Mouse (Mus musculus): Measurements from ENCODE around the gene Gpr18. TPM values are rescaled to one million over a fixed set of nuclear protein-coding genes. Genes with fewer than 3 reads are reported as not detected.

The Gpr18 gene
- polyA plus RNA-seq, 1 experiment from 2014 or later = not detected

GRCm38 (mm10) chr14:121928375-121929137, 13.0 kb upstream of the Gpr18 start:
- H3K27ac ChIP-seq (ENCODE audit: low read length) = peak overlapping the region; percentile 50

DNA sequence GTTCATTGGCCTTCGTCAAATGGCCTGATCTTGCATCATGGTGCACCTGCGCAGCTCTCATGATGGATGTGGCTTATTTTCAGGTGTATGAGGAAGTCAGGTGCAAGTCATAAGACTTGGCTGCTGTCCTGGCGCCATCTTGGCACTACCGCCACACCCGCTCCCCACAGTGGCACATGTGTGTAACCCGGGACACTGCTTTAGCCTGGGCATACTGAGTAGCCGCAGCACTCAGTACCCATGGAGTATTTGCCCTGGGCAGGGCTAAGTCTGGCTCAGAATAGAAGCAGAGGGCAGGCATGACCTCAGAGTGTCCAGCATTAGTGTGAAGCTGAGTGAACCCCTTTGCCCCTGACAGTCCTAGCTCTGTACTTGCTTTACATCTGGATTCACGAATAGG, 11.9 kb upstream of the Gpr18 start:
- Histone ChIP-seq H3K9ac (replicated peaks; ENCODE audit: low read length) (no peak overlapping the region), H3K36me3 (ENCODE audit: insufficient read depth, low read length) (no peaks in the 10 kb centered on the region), H3K27me3 (ENCODE audit: insufficient read depth, low read length) (no peaks in the 10 kb centered on the region), H3K4me3 (ENCODE audit: low read length) (no peak overlapping the region), H3K4me2 (replicated peaks; ENCODE audit: low read depth, low read length) (no peak overlapping the region), H3K9me3 (ENCODE audit: low read length) (no peaks in the 10 kb centered on the region), H3K27ac (ENCODE audit: low read length) (no peak overlapping the region), H3K4me1 (ENCODE audit: insufficient read depth, low read length) (0 out of 2 replicates have a peak, but pooled peaks cover 4% of the 10 kb centered on the region)
- WGBS = 95% methylated on average over 8 of the region's 8 CpGs
- peak; percentile 43; the same call in 1 of the 2 replicates for ATAC-seq (ENCODE audit: low FRiP score, low TSS enrichment)

More at GRCm38 (mm10) chr14:121928375-121929137, 13.0 kb upstream of the Gpr18 start:
- H3K27me3 ChIP-seq (ENCODE audit: insufficient read depth, low read length) = no peaks in the 10 kb centered on the region
- no peaks in the 10 kb centered on the region for H3K36me3 ChIP-seq (ENCODE audit: insufficient read depth, low read length)
- 0 out of 2 replicates have a peak, but pooled peaks cover 4% of the 10 kb centered on the region for H3K4me1 ChIP-seq (ENCODE audit: insufficient read depth, low read length)
- no peak for ATAC-seq (ENCODE audit: low FRiP score, low TSS enrichment)
- H3K4me2 ChIP-seq (replicated peaks; ENCODE audit: low read depth, low read length) = no peak overlapping the region
- H3K9ac ChIP-seq (replicated peaks; ENCODE audit: low read length) = no peak overlapping the region
- no peak overlapping the region for H3K4me3 ChIP-seq (ENCODE audit: low read length)
- WGBS = 69% methylated on average over 8 of the region's 8 CpGs
- H3K9me3 ChIP-seq (ENCODE audit: low read length) = no peaks in the 10 kb centered on the region

DNA sequence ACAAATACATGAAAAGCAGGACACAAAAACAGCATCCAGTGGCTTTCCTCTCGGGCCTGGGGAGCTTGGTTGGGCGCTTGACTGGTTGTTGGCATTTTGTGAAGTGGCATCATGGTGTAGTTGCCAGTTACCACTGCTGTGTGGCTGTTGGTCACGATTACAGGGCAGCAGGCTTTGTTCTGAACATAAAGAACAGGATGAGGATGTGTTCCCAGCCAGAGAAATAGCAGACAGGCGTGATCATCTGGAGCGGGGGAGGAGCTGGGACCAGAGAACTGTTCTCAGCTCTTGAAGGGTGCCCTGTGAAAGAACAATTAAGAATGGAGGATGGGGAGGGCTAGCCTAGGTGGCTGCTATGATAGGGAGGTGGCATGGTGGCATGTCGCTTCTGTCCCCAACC, 11.3 kb upstream of the Gpr18 start:
- ATAC-seq (ENCODE audit: low FRiP score, low TSS enrichment) = no peak
- H3K9ac ChIP-seq (replicated peaks; ENCODE audit: low read length) = no peak overlapping the region
- 81% methylated on average over 6 of the region's 6 CpGs for WGBS

GRCm38 (mm10) chr14:121924876-121925275, 9.3 kb upstream of the Gpr18 start:
- Histone ChIP-seq H3K4me2 (replicated peaks; ENCODE audit: low read depth, low read length) (no peak overlapping the region), H3K9ac (replicated peaks; ENCODE audit: low read length) (no peak overlapping the region), H3K27me3 (ENCODE audit: insufficient read depth, low read length) (no peaks in the 10 kb centered on the region), H3K4me1 (ENCODE audit: insufficient read depth, low read length) (peaks cover 18% of the 10 kb centered on the region), H3K4me3 (ENCODE audit: low read length) (no peak overlapping the region), H3K9me3 (ENCODE audit: low read length) (no peaks in the 10 kb centered on the region), H3K36me3 (ENCODE audit: insufficient read depth, low read length) (no peaks in the 10 kb centered on the region), H3K27ac (ENCODE audit: low read length) (no peak overlapping the region)
- ATAC-seq (ENCODE audit: low FRiP score, low TSS enrichment) = no peak
- WGBS = 81% methylated on average over 6 of the region's 6 CpGs

More for the DNA sequence above, 11.3 kb upstream of the Gpr18 start:
- Histone ChIP-seq H3K36me3 (ENCODE audit: insufficient read depth, low read length) (no peaks in the 10 kb centered on the region), H3K4me3 (ENCODE audit: low read length) (no peak overlapping the region), H3K4me2 (replicated peaks; ENCODE audit: low read depth, low read length) (no peak overlapping the region), H3K4me1 (ENCODE audit: insufficient read depth, low read length) (peaks cover 7% of the 10 kb centered on the region; the same call in 1 of the 2 replicates), H3K9me3 (ENCODE audit: low read length) (no peaks in the 10 kb centered on the region), H3K27me3 (ENCODE audit: insufficient read depth, low read length) (no peaks in the 10 kb centered on the region), H3K27ac (ENCODE audit: low read length) (no peak overlapping the region)

DNA sequence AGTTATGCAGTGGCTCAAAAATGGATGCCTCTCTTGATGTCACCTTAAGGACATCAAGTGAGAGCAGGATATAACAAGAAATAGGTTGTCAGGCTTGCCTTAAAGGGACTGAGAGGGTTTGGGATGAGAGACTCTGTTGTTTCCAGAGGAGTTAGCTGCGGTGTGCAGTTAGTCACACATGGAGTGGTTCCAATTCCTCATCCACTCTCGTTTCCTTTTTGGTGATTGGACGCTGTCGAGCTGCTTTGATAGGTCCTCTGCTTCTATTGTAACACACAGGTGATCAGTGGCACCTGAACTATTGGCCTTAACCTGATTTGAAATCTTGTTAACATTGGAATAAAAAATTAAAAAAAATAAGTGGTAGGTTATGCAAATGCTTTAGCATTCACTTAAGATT, 7.2 kb upstream of the Gpr18 start:
- Histone ChIP-seq H3K36me3 (ENCODE audit: insufficient read depth, low read length) (no peaks in the 10 kb centered on the region), H3K27me3 (ENCODE audit: insufficient read depth, low read length) (no peaks in the 10 kb centered on the region), H3K9ac (replicated peaks; ENCODE audit: low read length) (no peak overlapping the region), H3K27ac (ENCODE audit: low read length) (no peak overlapping the region), H3K4me3 (ENCODE audit: low read length) (no peak overlapping the region), H3K4me2 (replicated peaks; ENCODE audit: low read depth, low read length) (no peak overlapping the region), H3K4me1 (ENCODE audit: insufficient read depth, low read length) (peaks cover 18% of the 10 kb centered on the region), H3K9me3 (ENCODE audit: low read length) (no peaks in the 10 kb centered on the region)
- ATAC-seq (ENCODE audit: low FRiP score, low TSS enrichment) = no peak
- WGBS = 58% methylated on average over 4 of the region's 4 CpGs

GRCm38 (mm10) chr14:121922016-121922415, 6.4 kb upstream of the Gpr18 start:
- H3K9me3 ChIP-seq (ENCODE audit: low read length) = no peaks in the 10 kb centered on the region
- H3K27ac ChIP-seq (ENCODE audit: low read length) = no peak overlapping the region
- ATAC-seq (ENCODE audit: low FRiP score, low TSS enrichment) = no peak
- H3K9ac ChIP-seq (replicated peaks; ENCODE audit: low read length) = no peak overlapping the region
- 93% methylated on average over 4 of the region's 4 CpGs for WGBS
- no peaks in the 10 kb centered on the region for H3K27me3 ChIP-seq (ENCODE audit: insufficient read depth, low read length)
- peaks cover 18% of the 10 kb centered on the region for H3K4me1 ChIP-seq (ENCODE audit: insufficient read depth, low read length)
- H3K4me3 ChIP-seq (ENCODE audit: low read length) = no peak overlapping the region
- H3K36me3 ChIP-seq (ENCODE audit: insufficient read depth, low read length) = peaks cover 5% of the 10 kb centered on the region; the same call in 1 of the 2 replicates
- no peak overlapping the region for H3K4me2 ChIP-seq (replicated peaks; ENCODE audit: low read depth, low read length)

GRCm38 (mm10) chr14:121920511-121921124, 5.0 kb upstream of the Gpr18 start:
- ATAC-seq (ENCODE audit: low FRiP score, low TSS enrichment) = peak; percentile 88
- Histone ChIP-seq H3K4me1 (ENCODE audit: insufficient read depth, low read length) (peaks cover 18% of the 10 kb centered on the region), H3K9ac (replicated peaks; ENCODE audit: low read length) (peak overlapping the region; percentile 34; the same call in 1 of the 2 replicates), H3K36me3 (ENCODE audit: insufficient read depth, low read length) (peaks cover 12% of the 10 kb centered on the region), H3K4me2 (replicated peaks; ENCODE audit: low read depth, low read length) (no peak overlapping the region), H3K27ac (ENCODE audit: low read length) (peak overlapping the region; percentile 77), H3K4me3 (ENCODE audit: low read length) (no peak overlapping the region), H3K27me3 (ENCODE audit: insufficient read depth, low read length) (no peaks in the 10 kb centered on the region), H3K9me3 (ENCODE audit: low read length) (no peaks in the 10 kb centered on the region)
- WGBS = 63% methylated on average over 12 of the region's 12 CpGs

DNA sequence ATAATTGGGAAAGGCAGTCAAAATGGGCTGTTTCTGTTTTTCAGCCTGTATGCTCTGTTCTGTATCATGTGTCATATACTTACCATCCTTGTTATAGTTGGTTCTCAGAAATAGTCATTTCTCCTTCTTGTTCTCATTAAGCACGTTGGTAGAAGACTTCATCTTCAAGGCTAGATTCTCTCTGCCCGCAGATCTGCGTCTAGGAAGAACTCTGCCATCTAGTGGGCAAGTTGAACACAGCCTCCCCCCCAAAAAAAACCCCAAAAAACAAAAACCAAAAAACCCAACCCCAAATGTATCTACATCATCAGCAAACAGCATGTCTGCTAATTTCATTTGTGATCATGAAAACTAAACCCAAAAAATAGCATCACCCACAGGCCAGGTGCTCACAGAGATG, 4.2 kb upstream of the Gpr18 start:
- H3K27ac ChIP-seq (ENCODE audit: low read length) = no peak overlapping the region
- no peaks in the 10 kb centered on the region for H3K9me3 ChIP-seq (ENCODE audit: low read length)
- H3K9ac ChIP-seq (replicated peaks; ENCODE audit: low read length) = no peak overlapping the region
- no peaks in the 10 kb centered on the region for H3K27me3 ChIP-seq (ENCODE audit: insufficient read depth, low read length)
- ATAC-seq (ENCODE audit: low FRiP score, low TSS enrichment) = no peak
- 23% methylated on average over 3 of the region's 3 CpGs for WGBS
- H3K4me1 ChIP-seq (ENCODE audit: insufficient read depth, low read length) = peaks cover 18% of the 10 kb centered on the region
- H3K4me3 ChIP-seq (ENCODE audit: low read length) = no peak overlapping the region
- H3K4me2 ChIP-seq (replicated peaks; ENCODE audit: low read depth, low read length) = no peak overlapping the region
- H3K36me3 ChIP-seq (ENCODE audit: insufficient read depth, low read length) = peaks cover 12% of the 10 kb centered on the region

DNA sequence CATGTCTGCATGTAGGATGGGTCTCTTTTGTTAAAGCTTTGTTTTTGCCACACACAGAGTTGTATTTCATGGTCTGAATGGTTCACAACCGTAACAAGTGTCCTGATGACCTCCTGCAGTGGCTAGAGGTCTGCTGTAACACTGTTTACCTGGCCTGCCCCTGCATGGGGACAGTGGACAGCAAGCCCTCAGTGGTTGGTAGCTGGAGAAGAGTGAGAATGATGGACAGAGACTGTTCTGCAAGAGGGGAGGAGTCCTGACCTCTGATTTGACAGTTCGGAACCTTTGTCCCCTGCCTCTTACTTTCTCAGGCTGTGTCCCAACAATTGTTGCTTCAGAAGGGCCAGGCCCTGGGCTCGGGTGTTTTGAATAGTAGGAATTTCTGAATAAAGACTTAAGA, 2.7 kb upstream of the Gpr18 start:
- Histone ChIP-seq H3K4me3 (ENCODE audit: low read length) (no peak overlapping the region), H3K4me1 (ENCODE audit: insufficient read depth, low read length) (peaks cover 18% of the 10 kb centered on the region)
- 79% methylated on average over 3 of the region's 3 CpGs for WGBS

More for the DNA sequence above, 2.7 kb upstream of the Gpr18 start:
- Histone ChIP-seq H3K9ac (replicated peaks; ENCODE audit: low read length) (no peak overlapping the region), H3K27ac (ENCODE audit: low read length) (no peak overlapping the region), H3K36me3 (ENCODE audit: insufficient read depth, low read length) (peaks cover 12% of the 10 kb centered on the region), H3K4me2 (replicated peaks; ENCODE audit: low read depth, low read length) (no peak overlapping the region), H3K27me3 (ENCODE audit: insufficient read depth, low read length) (no peaks in the 10 kb centered on the region), H3K9me3 (ENCODE audit: low read length) (no peaks in the 10 kb centered on the region)
- ATAC-seq (ENCODE audit: low FRiP score, low TSS enrichment) = no peak
